Mouse (Mus musculus): ENCODE data around the gene 4931422A03Rik. TPM values are rescaled to one million over a fixed set of nuclear protein-coding genes. Genes with fewer than 3 reads are reported as not detected.
A peak's percentile ranks its signal among the peaks of the same experiment; 100 is the strongest.

4931422A03Rik gene
- total RNA-seq, 2 experiments from 2014 or later = not detected

DNA sequence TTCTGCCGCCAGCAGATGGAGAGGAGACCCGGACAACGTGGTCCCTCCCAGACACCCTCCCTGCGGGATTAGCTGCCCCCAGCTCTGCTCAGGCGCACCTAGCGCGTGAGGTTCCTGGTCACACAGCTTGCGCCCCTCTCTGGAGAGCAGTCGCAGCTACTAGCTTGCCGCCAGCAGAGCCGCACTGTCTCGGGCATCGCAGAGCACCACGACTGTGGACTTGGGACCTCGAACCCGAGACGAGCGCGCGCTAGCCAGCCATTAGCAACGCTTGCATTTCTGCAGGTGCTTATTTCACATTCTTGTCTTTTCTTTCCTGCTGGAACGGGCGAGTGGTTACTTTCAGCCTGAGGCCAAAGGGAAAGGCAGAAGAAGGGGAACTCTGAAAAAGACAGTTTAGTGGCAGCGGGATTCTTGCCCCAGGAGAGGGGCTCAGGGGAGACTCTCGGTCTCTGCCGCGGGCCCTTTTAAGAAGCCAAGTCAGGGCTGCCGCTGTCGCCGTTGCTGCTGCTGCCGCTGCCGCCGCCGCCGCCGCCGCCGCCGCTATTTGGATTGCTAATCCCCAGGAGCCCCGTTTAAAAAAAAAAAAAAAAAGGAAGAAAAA lies 58.6 kb downstream of the 4931422A03Rik start:
- DNase-seq = peak; percentile 69

DNA sequence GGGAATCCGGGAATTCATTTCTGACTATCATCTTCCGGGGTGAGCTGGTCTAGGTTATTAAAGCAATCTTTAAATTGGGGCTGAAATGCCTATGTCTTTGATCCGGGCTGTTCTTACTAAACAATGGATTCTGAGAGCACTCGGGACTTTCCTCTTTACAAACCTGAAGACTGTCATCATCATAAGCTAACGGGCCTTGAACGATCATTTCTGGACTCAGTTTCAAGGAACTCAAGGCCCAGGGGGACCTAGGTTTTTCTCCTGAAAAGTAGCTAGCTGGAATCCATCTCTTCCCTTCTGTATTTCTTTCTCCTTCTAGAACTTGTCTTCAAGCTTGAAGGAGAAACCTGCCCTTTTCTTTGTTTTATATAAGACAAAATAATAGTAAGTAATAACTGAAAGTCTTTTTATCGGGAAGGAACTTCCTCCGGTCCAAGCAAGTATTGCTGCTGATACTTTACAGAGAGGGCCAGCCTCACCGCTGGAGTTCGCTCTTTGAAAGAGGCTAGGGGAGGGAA lies 59.2 kb downstream of the 4931422A03Rik start:
- no peak for DNase-seq

DNA sequence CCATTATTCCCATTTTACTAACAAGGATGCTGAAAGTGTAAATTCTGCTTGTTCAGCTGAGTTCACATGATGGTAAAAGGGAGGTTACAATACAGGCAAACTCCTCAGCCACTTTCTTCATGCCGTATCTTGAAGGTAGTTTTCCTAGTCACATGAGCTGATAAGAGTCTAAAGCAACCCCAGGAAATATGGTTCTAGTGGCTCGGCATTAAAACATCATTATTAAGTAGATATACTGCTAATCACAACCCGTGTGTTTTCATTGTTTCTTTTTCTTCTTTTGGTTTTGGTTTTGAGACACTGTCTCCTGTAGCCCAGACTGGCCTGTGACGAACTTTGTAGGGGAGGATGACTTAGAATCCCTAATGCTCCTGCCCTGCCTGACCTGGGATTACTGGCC lies 60.0 kb downstream of the 4931422A03Rik start:
- no peak for DNase-seq

DNA sequence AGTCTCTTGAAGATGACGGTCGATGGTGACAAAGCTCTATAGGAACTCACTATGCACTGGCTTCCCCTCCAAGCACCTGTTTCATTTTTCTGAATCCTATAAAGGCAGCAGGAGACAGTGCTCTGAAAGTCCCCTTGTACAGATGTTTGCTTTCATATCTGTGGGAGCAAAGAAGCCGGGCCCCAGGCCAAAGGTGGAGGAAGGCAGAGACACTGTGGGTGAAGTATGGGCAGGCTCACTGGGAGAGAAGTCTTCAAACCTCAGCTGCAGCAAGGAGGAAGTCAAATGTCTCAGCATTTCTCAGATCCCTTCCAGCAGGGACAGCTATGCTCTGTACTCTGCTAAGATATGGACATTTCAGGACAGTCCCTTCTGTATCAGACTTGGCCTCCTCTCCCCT lies 62.8 kb downstream of the 4931422A03Rik start:
- DNase-seq = no peak

DNA sequence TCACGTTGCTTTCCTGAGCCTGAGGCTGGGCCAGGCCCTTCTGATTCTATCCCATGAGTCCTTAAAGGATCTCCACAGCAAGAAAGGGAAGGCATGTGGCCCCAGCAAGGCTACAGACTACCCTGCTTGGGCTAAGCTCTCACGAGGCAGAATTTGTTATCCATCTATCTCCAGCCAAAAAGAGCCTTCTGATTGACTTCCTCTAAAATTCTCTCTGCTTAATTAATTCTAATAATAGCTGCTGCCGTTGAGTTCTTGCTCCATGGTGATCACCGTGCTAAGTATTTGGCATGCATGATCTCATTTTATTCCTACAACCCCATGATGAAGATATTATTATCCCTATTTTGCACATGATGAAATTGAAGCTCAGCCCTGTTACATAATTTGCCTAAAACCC lies 65.8 kb downstream of the 4931422A03Rik start:
- no peak for DNase-seq

DNA sequence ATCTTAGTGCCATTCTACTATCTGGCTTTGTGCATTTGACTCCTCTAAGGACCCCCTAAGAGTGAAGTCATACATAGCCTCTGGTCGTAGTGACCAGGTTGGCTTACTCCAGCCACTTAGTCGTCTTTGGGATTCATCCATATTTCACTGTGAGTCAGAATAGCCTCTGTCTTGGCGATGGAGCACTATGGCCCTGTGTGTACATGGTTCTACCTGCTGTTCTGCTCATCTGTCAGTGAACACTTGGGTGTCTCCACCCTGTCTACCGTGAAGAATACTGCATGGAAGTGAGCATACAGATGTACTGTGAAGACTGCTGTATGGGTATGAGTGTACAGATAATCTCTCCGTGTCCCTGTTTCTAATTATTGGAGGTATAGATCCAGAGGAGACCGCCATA lies 68.6 kb downstream of the 4931422A03Rik start:
- DNase-seq = no peak

DNA sequence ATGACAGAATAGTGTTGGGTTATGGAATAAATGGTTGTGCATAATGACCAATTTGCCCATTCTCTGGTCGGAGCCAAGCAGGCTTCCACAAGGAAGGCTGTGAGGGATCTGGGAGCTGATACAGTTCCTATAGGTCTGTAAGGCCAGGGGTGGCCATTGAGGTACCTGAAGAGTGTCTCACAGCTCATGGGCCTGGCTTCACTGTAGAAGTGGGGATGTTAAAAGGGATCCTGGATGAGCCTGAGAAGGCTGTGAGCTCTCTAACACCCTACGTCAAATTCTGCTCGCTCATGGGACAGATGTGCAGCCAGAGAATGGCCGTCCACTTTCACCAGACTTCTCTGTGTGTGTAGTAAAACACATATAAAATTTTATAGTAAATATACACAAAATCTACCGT lies 69.1 kb downstream of the 4931422A03Rik start:
- DNase-seq = no peak

DNA sequence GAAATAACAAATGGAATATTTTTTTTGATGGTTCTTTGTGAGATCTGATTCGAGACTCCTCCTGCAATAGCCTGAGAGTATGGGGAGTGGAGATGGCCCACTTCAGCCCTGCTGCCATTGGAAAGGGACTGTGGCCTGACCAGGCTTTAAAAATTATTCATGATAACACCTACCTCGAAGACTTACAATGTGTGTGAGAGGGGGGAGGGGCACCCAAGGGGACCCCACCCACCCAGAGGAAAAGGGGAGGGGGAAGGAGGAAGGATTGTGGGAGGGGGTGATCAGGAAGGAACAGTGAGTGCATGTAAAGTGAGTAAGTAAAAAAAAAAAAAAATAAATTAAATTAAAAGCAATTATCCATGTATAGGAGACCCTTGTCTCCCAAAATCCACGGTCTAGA lies 69.5 kb downstream of the 4931422A03Rik start:
- no peak for DNase-seq

DNA sequence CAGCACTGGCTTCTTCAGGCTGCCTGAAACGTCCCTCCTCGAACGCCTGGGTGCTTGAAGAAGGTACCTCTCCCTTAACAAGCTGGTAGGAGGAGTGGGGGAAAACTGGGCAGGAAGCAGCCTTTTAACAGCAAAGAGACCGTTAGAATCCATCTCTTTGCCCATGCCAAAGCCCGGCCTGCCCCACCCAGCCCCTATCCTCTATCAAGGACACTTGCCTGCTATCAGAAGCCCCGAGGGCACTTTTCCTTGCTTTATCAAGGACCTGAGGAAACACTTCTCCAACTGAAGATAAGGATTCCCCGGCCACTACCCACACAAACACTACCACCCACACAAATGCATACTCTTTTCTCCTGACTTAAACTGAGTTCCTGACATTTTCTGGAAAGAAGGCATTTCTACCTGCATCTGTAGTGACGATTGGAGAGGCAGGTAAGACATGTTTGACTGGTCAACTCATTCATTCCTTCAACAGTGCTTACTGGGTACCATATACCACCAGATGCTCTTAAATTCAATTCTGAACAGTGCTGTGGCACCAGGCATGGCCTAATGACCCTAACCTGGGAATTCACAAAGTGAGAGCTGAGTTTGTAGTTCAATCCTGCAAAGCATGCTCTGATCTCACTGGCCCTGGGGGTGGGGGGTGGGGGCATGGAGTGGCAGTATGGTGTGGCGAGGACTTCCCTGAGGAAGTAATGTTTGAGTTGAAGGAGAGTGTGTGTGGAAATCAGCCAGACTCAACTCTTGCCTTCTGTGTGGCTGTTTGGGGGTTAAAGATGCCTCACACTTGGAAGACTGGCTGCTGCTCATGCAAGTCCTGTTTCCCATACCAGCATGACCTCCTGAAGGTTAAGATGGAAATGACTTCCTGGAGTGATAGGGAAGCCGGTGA lies 70.3 kb downstream of the 4931422A03Rik start, which contains the start of gene Lmo2:
Lmo2 (plus strand) TSS at position 338 of the 898 bp plus-strand sequence.
- DNase-seq = no peak

DNA sequence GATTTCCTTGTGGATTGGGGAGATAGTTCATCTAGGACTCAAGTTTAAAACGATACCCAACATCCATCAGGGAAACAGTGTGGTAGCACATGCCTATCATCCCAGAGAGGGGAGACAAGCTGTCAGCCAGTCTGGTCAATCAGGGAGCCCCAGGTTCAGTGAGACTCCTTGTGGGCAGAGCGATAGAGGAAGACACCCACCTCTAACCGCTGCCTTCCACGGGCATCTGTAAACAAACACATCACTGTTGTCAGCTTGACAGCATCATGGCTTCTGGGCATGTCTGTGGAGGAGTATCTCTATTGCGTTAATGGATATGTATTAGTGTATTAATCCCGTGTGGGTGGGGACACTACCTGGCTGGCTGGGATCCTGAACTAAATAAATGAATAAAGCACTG lies 71.3 kb downstream of the 4931422A03Rik start:
- no peak for DNase-seq

DNA sequence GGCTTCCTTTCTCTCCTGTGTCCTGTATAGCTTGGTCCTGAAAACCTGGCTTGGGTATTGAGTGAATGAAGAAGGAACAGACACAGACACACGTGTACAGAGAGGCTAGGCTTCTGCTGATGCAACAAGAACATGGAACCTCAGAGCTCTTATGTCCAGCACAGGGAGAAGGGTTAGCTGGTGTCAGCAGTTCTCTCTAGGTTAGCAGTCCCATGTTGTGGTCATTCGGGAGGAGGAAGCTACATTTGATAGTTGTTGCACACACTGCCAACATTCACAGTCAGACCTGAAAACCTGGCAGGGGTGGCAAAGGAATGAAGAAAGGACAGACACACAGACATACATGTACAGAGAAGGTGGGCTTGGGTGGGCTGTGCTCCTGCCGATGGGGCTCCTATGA lies 72.4 kb downstream of the 4931422A03Rik start:
- DNase-seq = no peak

DNA sequence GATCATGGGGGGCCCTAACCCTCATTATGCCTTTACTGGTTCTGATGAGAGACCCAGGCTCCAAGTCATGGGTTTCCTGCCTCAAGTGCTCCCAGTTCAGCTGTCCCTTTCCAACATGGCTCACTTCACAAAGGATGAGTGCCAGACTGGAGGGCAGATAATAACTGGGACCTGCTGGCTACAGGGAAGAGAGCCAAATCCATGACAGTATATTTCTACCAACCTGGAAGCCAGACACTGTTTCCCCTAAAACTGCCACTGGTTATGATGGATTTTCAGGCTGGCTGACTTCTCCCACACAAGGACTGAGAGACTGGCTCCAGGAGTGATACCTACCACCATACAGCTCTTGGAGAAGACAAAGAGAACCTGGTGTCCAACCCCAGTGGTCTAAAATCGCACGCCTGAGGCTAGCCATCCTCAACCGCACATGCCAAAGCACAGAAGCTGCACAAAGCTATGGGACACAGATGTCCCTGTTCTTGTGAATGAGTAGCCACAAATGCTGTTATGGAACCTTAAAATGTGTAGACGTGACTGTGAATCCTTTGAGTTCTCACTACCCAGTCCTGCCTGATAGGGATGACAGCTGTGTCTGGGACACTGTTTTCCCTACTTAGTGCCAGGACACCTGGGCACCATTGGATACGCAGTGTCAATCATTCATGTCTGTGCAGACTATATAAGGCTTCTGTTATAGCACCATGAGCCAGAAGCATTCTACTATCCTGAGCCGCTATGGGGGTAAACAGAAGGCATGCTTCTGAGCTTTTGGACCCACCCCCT lies 74.9 kb downstream of the 4931422A03Rik start:
- no peak for DNase-seq

DNA sequence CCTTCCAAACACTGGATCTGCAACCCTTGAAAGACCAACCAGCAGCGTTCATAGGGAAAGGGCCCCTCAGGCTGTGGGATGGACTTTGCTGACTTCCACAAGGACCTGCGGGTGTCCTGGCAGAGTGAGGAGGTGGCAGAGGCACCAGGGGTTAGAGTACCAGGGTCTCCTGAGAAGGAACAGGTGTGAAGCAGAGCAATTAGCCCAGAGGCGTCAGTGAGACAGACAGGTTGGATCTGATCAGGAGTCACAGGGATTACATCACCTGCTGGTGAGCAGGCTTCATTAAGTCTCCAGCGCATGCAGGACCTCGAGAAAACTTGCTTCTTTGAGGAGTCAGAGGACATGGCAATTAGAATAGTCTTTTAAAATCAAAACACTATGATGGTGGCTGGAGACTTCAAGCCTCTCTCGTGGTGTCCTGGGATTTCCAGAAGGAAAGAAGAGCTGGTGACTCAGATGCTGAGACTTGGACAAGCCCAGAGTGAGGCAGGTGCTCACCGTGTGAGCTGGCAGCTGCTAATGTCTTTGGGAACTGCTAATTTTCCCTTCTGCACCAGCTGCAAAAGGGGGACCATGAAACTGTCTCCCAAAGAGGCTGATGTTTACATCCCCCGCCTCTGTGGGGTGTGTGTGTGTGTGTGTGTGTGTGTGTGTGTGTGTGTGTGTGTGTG lies 80.0 kb downstream of the 4931422A03Rik start:
- DNase-seq = no peak

DNA sequence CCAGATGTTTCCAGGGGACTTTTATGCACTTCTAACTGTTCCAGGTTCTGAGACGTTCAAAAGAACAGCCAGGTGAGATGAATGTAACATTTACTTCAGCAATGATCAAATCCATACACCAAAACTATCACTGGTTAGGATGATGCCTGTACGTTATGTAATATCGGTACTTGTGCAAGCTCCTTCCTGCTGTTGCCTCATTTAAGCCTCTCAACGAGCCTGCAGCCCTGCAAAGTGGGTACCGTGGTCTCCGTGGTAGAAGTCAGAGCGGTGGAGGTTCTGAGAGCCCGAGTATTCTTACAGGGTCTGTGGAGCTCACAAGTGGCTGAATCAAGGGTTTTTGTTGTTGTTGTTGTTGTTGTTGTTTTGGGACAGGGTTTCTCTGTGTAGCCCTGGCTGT lies 81.3 kb downstream of the 4931422A03Rik start:
- no peak for DNase-seq

DNA sequence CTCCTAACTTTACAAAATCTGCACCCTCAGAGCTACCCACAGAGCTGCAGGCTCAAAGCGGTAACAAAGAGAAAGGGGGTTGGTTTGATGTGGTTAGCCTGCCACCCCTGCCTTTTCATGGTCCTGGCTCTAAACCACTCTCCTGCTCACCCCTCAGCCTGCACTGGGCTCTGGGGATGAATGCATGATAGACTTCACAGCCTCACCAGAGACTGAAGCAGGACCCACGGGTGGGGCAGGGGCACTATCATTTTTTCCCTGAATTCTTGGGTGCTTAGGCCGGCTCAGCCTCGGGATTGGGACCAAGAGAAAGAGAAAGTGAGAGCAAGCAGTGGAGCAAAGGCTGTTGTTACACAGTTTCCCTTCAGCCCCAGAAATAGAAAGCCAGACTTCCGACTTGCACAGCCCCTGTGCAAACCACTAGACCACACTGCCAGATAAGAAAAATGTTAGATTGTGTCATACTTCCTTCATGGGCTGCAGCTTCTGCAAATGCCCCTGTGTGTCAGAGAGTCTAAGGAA lies 82.5 kb downstream of the 4931422A03Rik start:
- no peak for DNase-seq

DNA sequence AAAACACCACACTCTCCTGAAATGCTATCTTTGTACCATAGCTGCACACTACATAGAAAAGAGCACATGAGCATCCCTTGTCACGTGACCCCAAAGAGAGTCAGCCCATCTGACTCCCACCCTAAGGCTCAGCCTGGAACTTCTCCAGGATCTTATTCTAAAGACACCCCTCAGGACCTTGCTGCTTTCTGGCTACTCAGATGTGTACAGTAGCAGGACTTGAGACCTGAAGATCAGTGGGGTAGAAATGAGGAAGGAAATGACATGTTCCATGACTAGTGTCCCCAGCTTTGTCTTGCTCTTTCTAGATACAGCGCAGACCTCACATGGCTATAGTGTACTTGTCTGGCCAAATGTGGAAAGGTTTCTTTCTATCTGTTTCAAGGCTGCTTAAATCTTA lies 83.3 kb downstream of the 4931422A03Rik start:
- DNase-seq = no peak

DNA sequence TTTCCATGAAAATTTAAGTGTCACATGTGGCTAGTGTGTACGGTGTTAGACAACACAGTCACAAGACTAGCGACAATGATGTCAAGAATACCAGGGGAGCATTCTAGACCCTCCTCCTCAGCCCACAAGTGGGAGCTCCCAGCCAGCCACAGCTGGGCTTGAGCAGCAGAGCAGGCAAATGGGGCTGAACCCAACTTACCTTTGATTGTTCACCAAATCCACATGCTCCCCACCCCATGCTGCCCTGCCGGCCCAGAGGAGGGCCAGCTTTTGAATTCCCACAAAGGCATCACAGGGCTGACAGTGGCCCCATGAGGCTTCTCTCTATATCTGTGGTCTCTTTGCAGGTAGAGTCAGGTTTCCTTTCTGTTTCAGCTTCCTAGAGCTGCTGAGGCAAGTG lies 87.1 kb downstream of the 4931422A03Rik start:
- no peak for DNase-seq

DNA sequence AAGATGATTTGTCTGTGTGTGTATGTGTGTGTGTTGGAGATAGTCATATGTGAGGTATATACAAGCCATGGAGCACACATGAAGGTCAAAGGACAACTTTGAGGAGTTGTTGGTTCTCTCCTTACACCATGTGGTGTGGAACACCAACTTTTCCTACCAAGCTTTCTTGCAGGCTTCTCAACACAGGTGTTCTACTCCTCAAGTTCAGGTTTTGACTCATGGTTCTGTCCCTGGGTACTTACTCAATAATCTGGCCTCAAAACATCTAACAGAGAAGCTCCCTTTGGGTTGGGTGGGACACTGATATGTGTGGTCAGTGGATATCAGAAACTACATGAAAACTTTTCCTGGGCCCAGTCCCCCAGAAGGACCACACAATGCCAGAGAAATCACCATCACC lies 89.2 kb downstream of the 4931422A03Rik start:
- DNase-seq = no peak

DNA sequence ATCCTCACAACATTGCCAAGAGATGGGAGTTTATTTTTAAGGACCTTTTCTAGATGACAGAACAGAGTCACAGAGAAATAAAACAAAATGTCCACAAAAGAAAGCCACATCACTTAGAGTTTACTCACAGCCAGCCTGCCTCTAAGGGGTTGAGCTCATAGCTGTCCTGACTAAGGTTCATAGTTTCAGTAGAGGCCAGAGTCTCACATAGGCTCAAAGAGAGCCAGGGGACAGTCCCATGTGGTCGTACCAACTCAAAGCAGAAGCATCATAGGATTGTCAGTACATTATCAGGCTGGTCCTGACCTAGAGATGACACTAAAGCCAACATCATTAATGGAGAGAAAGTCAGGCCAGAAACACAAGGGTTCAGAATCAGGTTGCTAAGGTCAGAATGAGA lies 89.6 kb downstream of the 4931422A03Rik start:
- no peak for DNase-seq

DNA sequence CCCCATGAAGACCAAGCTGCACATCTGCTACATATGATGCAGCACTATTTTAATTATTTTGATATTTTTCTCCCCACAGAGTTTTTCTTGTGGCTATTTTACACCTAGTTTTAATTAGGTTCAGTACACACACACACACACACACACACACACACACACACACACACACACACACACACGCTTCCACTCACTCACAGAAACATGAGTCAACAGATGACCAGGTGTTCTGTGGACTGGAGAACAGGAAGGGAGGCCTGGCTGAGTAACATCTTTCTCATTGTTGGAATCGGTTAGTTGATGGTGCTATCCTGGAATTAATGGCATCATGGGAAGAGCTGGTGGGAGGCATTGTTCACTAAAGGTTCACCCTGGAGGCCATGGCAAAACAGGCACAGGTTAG lies 90.5 kb downstream of the 4931422A03Rik start:
- no peak for DNase-seq

DNA sequence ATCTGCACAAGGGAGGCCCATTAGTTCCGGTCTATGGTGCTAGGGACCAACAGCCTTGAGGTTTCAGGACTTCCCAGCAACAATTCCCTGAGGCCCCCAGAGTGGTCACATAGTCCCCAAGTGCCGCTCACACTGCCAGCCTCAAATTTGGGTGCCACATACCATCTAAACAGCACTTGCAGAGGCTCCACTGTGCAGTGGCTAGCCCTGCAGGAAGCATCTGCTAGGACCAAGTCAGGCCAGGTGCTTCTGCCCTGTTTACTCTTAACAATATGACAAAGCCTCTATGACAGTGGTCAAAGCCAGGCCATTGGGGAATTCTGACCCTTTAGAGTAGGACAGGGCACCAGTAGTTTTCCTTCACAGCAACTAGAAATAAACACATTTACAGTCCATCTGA lies 91.5 kb downstream of the 4931422A03Rik start:
- no peak for DNase-seq
